Mouse (Mus musculus) effector memory CD4-positive, alpha-beta T cell, adult 5 months (primary cell): Measurements from ENCODE around the gene Olfr1095. TPM values are rescaled to one million over a fixed set of nuclear protein-coding genes. Genes with fewer than 3 reads are reported as not detected.

Source experiments
- polyA plus RNA-seq: library from polyadenylated mRNA; unstranded; fragments of 100-300 nt; shearing (Covaris generic); gene quantifications from one replicate; pipeline ENCODE4 v1.2.1, GENCODE M21; 2017

Gene Olfr1095
- not detected for polyA plus RNA-seq

DNA sequence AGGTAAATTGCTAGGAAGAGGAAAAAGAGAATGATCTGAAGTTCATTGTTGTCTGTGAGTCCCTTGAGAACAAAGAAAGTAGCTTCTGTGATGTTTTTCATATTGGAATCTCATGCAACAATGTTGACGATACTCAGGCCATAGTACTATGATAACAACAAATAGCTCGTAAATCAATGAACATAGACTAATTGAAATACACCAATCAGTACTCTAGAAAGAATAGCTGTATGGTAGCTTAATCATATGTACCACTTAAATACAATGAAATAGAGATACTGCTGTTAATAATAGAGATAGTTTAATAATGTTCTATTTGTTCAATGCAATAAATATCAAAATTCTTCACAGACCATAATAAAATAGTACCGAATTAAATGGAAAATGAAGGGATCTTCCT is at the start of gene Olfr1095:
Gene Olfr1095, minus strand, starts transcription at position 101 of the 400 bp plus-strand sequence.

DNA sequence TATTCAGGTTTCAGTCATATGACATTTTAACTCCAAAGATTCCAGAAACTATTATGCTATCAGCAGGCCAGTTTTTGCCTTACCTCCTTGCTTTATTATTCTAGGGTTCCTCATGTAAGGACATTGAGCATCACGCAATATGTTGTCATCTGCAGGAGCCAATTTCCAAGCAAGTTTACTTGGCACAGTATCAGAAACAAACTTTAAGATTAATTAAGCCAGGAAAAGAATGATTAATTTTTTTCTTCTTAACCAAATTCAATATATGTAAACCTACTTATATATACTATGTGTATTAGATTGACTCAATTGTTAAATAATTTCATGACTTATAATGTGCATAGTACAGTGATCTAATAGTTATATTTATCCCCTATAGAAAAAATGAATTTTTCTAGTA is 40.6 kb upstream of the Olfr1095 start, which contains the start of gene Olfr1097:
Gene Olfr1097, minus strand, starts transcription at position 101 of the 400 bp plus-strand sequence.

DNA sequence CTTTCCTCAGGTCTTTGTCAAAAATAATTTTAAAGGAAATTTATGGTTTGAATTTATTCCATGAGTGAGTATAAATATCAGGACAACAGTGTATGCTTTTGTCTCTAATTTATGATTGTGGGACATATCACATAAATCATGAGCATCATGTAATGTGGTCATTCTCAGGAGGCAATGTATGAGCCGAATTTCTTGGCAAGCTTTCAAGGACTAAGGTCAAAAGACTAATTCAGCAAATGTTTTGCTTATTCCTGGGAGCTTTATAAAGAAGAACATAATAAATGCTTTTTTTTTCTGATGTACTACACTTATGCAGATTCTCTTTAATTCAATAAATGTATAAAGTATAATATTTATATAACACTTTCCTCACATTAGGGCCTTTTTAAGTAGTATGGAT is 23.2 kb upstream of the Olfr1095 start, which contains the start of gene Gm13723:
Gene Gm13723, minus strand, starts transcription at position 101 of the 400 bp plus-strand sequence.

DNA sequence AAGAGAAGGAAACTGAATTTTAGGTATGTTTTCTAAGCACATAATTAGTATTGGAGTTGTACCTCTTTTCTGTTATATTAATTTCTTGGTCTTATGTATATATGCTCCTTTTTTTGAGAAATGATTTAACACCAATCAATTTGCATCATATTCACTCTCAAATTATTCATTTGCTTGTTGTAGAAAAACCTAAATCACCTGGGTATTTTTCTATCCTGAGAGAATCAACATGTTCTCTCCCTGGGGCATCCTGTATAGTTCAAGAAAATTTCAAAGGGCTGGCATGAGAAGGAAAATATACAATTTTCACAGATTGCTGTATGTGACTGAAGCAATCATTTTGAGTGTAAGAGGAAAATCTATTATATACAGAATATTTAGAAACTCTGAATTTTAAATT is 27.1 kb downstream of the Olfr1095 start, which contains the start of gene Olfr1094:
Gene Olfr1094, plus strand, starts transcription at position 301 of the 400 bp plus-strand sequence.

DNA sequence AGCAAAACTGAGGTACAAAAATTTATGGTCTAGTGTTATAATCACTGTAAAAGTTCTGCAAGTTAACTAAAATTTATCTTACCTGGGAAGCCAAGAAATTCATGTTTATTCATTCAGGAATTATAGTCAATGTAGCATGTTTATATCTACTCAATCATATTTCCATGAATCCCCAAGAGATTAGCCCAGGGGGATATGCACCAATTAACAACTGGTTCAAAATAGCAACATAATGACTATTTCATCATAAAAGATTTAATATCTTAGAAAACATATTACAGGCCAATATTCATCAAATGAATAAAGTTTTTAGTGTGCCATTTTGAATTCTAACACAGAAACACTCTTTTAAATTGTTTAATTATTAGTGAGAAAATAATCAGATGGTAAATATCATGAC is 41.6 kb downstream of the Olfr1095 start, which contains the start of gene Olfr141:
Gene Olfr141, minus strand, starts transcription at position 101 of the 400 bp plus-strand sequence.

Other genes starting within 250 kb of the Olfr1095 start
- not detected for gene Olfr1084, start 212.0 kb downstream of the Olfr1095 start, polyA plus RNA-seq
- gene Olfr1085, start 189.7 kb downstream of the Olfr1095 start, polyA plus RNA-seq = not detected
- gene Olfr1086, start 171.6 kb downstream of the Olfr1095 start, polyA plus RNA-seq = not detected
- gene Olfr1087, start 153.3 kb downstream of the Olfr1095 start, polyA plus RNA-seq = not detected
- not detected for gene Olfr1089, start 118.0 kb downstream of the Olfr1095 start, polyA plus RNA-seq
- not detected for gene Olfr1090, start 92.7 kb downstream of the Olfr1095 start, polyA plus RNA-seq
- gene Olfr1093, start 69.2 kb downstream of the Olfr1095 start, polyA plus RNA-seq = not detected
- not detected for gene Olfr141, start 41.7 kb downstream of the Olfr1095 start, polyA plus RNA-seq
- gene Olfr1094, start 27.0 kb downstream of the Olfr1095 start, polyA plus RNA-seq = not detected
- gene Gm13723, start 23.1 kb upstream of the Olfr1095 start, polyA plus RNA-seq = not detected
- gene Olfr1097, start 40.5 kb upstream of the Olfr1095 start, polyA plus RNA-seq = 0.11 TPM
- gene Olfr1098, start 72.8 kb upstream of the Olfr1095 start, polyA plus RNA-seq = not detected
- gene Olfr1099, start 109.0 kb upstream of the Olfr1095 start, polyA plus RNA-seq = not detected
- gene Olfr1100, start 128.3 kb upstream of the Olfr1095 start, polyA plus RNA-seq = not detected
- not detected for gene Olfr1101, start 139.5 kb upstream of the Olfr1095 start, polyA plus RNA-seq
- not detected for gene Olfr1102, start 146.7 kb upstream of the Olfr1095 start, polyA plus RNA-seq
- gene Olfr1104, start 175.4 kb upstream of the Olfr1095 start, polyA plus RNA-seq = not detected
- 0.16 TPM for gene Olfr1105, start 184.8 kb upstream of the Olfr1095 start, polyA plus RNA-seq
- gene Olfr1106, start 200.6 kb upstream of the Olfr1095 start, polyA plus RNA-seq = not detected
- not detected for gene Olfr1107, start 224.1 kb upstream of the Olfr1095 start, polyA plus RNA-seq
- not detected for gene Olfr1109, start 244.3 kb upstream of the Olfr1095 start, polyA plus RNA-seq